Mouse (Mus musculus): ENCODE measurements around the gene Elp4. TPM values are rescaled to one million over a fixed set of nuclear protein-coding genes. Genes with fewer than 3 reads are reported as not detected.

Elp4 gene
- polyA plus RNA-seq, 1 experiment: 2.3 TPM

DNA sequence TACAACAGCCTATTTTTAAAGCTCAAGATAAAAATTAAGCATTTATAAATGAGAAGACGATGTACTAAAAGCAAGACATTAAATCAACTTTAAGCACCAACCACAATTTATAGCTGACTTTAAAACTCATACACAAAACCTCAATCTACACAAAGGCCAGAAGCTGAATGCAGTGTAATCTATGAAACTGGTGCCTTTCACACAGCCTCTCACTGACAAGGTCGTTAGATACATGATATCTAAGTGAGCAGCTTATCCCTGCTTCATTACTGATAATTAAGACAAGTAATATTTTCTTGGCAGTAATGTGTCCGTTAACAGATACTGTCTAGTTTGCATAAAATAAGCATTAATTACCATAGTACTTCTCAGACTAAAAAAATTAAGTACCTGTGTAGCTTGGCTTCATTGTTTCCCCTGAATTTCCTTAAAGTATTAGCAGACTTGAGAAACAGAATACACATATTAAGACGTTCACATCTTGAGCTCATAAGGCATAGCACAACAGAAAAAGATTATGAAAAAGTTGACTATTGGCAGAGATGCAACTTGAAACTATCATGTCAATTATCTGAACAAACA is 134.5 kb downstream of the Elp4 start:
- Histone ChIP-seq H3K4me1 (ENCODE audit: control insufficient read depth, insufficient read depth, low read length) (no peaks in the 10 kb centered on the region; the same call in 1 of the 2 replicates), H3K4me3 (replicated peaks; ENCODE audit: extremely low read depth, low read depth, low read length) (no peak overlapping the region)
- WGBS: 76% methylated on average over 4 of the region's 4 CpGs
- DNase-seq: no peak
- TF ChIP-seq CTCF (IDR thresholded peaks at IDR 0.05; ENCODE audit: insufficient read depth, low read length) (no peak), POLR2A (IDR thresholded peaks at IDR 0.05; ENCODE audit: borderline replicate concordance, extremely low read depth, low read depth, low read length) (no peak)

- no peak for DNase-seq
- H3K4me1 ChIP-seq (ENCODE audit: control insufficient read depth, insufficient read depth, low read length): no peaks in the 10 kb centered on the region
- TF ChIP-seq POLR2A (IDR thresholded peaks at IDR 0.05; ENCODE audit: borderline replicate concordance, extremely low read depth, low read depth, low read length): no peak
- no peak for TF ChIP-seq CTCF (IDR thresholded peaks at IDR 0.05; ENCODE audit: insufficient read depth, low read length)
- 66% methylated on average over 1 of the region's 1 CpGs for WGBS
- no peak overlapping the region for H3K4me3 ChIP-seq (replicated peaks; ENCODE audit: extremely low read depth, low read depth, low read length)
These were observed 150.9 kb downstream of the Elp4 start for GRCm38 (mm10) chr2:105753512-105753911.

DNA sequence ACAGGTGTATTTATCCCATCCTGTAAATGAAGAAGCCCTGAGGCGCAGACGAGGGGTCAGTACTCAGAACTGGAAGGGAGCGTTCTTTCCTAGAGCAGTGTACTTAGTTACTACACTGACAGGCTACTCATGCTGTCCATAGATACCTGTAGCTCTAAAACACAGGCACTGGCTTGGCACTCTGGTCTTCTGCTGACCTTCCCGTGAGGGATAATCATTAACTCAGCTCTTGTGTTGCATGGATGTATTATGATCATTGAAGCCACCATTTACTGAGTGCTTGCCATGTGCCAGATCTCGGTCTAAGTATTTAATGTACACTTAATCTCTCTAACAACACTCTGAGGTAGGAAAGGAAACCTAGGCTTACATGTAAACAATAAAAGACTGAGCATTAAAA is 155.3 kb downstream of the Elp4 start:
- Histone ChIP-seq H3K4me3 (replicated peaks; ENCODE audit: extremely low read depth, low read depth, low read length) (no peak overlapping the region), H3K4me1 (ENCODE audit: control insufficient read depth, insufficient read depth, low read length) (no peaks in the 10 kb centered on the region)
- DNase-seq: no peak
- TF ChIP-seq POLR2A (IDR thresholded peaks at IDR 0.05; ENCODE audit: borderline replicate concordance, extremely low read depth, low read depth, low read length) (no peak), CTCF (IDR thresholded peaks at IDR 0.05; ENCODE audit: insufficient read depth, low read length) (no peak)
- whole genome bisulfite sequencing: 85% methylated on average over 5 of the region's 5 CpGs

- DNase-seq: no peak
- Histone ChIP-seq H3K4me1 (ENCODE audit: control insufficient read depth, insufficient read depth, low read length) (no peaks in the 10 kb centered on the region), H3K4me3 (replicated peaks; ENCODE audit: extremely low read depth, low read depth, low read length) (no peak overlapping the region)
- 67% methylated on average over 7 of the region's 7 CpGs for WGBS
- TF ChIP-seq CTCF (IDR thresholded peaks at IDR 0.05; ENCODE audit: insufficient read depth, low read length) (no peak), POLR2A (IDR thresholded peaks at IDR 0.05; ENCODE audit: borderline replicate concordance, extremely low read depth, low read depth, low read length) (no peak)
These were observed 157.5 kb downstream of the Elp4 start for GRCm38 (mm10) chr2:105746896-105747295.

GRCm38 (mm10) chr2:105736166-105736565 is 168.2 kb downstream of the Elp4 start:
- DNase-seq: no peak
- Histone ChIP-seq H3K4me3 (replicated peaks; ENCODE audit: extremely low read depth, low read depth, low read length) (no peak overlapping the region), H3K4me1 (ENCODE audit: control insufficient read depth, insufficient read depth, low read length) (no peaks in the 10 kb centered on the region)
- TF ChIP-seq POLR2A (IDR thresholded peaks at IDR 0.05; ENCODE audit: borderline replicate concordance, extremely low read depth, low read depth, low read length): no peak
- TF ChIP-seq CTCF (IDR thresholded peaks at IDR 0.05; ENCODE audit: insufficient read depth, low read length): no peak

DNA sequence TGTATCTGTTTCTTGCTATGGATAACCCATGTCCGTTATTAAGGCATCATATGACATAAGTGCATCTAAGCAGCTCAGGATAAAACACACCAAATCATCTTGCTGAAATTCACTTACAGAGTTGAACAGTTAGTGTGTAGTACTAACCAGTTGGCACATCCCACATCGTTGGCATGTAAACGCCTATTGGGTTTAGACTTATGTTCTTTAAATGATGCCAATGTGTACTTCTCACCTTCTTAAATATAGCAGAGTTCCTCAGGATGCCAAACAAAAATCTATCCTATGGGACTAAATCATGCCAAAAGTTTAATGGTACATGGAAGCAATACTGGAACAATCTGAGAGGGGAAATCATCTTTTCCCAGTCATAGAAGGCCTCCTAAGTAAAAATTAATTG is 173.7 kb downstream of the Elp4 start:
- 95% methylated on average over 3 of the region's 3 CpGs for WGBS
- no peak for DNase-seq
- H3K4me3 ChIP-seq (replicated peaks; ENCODE audit: extremely low read depth, low read depth, low read length): no peak overlapping the region
- no peaks in the 10 kb centered on the region for H3K4me1 ChIP-seq (ENCODE audit: control insufficient read depth, insufficient read depth, low read length)
- TF ChIP-seq POLR2A (IDR thresholded peaks at IDR 0.05; ENCODE audit: borderline replicate concordance, extremely low read depth, low read depth, low read length) (no peak), CTCF (IDR thresholded peaks at IDR 0.05; ENCODE audit: insufficient read depth, low read length) (no peak)

DNA sequence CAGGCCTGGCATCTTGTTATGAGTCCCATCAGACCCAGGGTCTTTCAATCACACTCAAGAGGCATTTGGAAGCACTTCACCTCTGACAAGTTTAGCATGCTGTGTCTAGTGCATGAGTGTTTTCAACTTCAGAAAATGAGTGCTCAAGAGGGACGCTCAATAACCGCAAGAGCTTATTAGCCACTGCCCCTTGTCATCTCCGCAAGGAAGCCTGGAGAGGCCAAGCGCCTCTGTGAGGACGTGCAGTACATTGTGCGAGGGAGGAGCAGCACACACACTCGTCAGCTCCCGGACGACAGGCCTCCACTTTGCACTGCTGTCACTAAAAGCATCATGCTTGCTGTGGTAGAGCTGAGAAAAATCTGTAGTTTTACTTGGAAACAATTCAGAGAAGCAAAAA is 177.7 kb downstream of the Elp4 start:
- WGBS: 73% methylated on average over 9 of the region's 9 CpGs
- TF ChIP-seq CTCF (IDR thresholded peaks at IDR 0.05; ENCODE audit: insufficient read depth, low read length): no peak
- TF ChIP-seq POLR2A (IDR thresholded peaks at IDR 0.05; ENCODE audit: borderline replicate concordance, extremely low read depth, low read depth, low read length): no peak
- no peak for DNase-seq
- Histone ChIP-seq H3K4me1 (ENCODE audit: control insufficient read depth, insufficient read depth, low read length) (no peaks in the 10 kb centered on the region), H3K4me3 (replicated peaks; ENCODE audit: extremely low read depth, low read depth, low read length) (no peak overlapping the region)

- WGBS: 84% methylated on average over 8 of the region's 8 CpGs
These were observed 188.8 kb downstream of the Elp4 start for GRCm38 (mm10) chr2:105715409-105716115.

DNA sequence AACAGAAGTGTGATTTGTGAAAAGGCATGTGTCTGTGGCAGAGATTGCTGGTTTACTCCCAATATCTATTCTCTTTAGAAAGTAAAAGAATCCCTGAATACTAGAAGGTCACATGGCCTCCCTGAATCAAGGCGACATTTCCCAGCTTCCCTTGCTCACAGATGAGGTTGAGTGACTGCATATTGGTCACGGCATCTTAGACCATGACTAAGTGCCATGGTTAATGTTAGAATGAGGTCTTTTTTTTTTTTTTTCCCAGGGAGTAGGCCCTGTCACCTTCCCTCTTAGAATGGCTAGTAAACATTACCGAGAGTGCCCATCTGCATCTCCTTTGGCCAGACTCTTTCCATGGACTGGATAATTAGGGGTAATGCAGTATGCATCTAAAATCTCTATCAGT is 193.9 kb downstream of the Elp4 start:
- 91% methylated on average over 3 of the region's 3 CpGs for WGBS
- H3K4me1 ChIP-seq (ENCODE audit: control insufficient read depth, insufficient read depth, low read length): no peaks in the 10 kb centered on the region
- TF ChIP-seq POLR2A (IDR thresholded peaks at IDR 0.05; ENCODE audit: borderline replicate concordance, extremely low read depth, low read depth, low read length): no peak
- TF ChIP-seq CTCF (IDR thresholded peaks at IDR 0.05; ENCODE audit: insufficient read depth, low read length): no peak
- no peak for DNase-seq
- H3K4me3 ChIP-seq (replicated peaks; ENCODE audit: extremely low read depth, low read depth, low read length): no peak overlapping the region

More at GRCm38 (mm10) chr2:105715409-105716115, 188.8 kb downstream of the Elp4 start:
- no peaks in the 10 kb centered on the region for H3K4me1 ChIP-seq (ENCODE audit: control insufficient read depth, insufficient read depth, low read length)
- TF ChIP-seq CTCF (IDR thresholded peaks at IDR 0.05; ENCODE audit: insufficient read depth, low read length) (no peak), POLR2A (IDR thresholded peaks at IDR 0.05; ENCODE audit: borderline replicate concordance, extremely low read depth, low read depth, low read length) (no peak)
- H3K4me3 ChIP-seq (replicated peaks; ENCODE audit: extremely low read depth, low read depth, low read length): no peak overlapping the region
- DNase-seq: no peak

GRCm38 (mm10) chr2:105709126-105709525 is 195.2 kb downstream of the Elp4 start:
- 65% methylated on average over 3 of the region's 3 CpGs for WGBS
- Histone ChIP-seq H3K4me1 (ENCODE audit: control insufficient read depth, insufficient read depth, low read length) (no peaks in the 10 kb centered on the region), H3K4me3 (replicated peaks; ENCODE audit: extremely low read depth, low read depth, low read length) (no peak overlapping the region)
- no peak for DNase-seq
- TF ChIP-seq CTCF (IDR thresholded peaks at IDR 0.05; ENCODE audit: insufficient read depth, low read length): no peak
- no peak for TF ChIP-seq POLR2A (IDR thresholded peaks at IDR 0.05; ENCODE audit: borderline replicate concordance, extremely low read depth, low read depth, low read length)

Measured in lung, adult 2 months (tissue).